Mouse (Mus musculus): ENCODE measurements at regions not wholly inside any gene's neighbourhood (a gene's known extent, or its start where the extent isn't known, plus 50 kb on each side); places are given as distances from the start of the nearest gene placed in this dataset.

DNA sequence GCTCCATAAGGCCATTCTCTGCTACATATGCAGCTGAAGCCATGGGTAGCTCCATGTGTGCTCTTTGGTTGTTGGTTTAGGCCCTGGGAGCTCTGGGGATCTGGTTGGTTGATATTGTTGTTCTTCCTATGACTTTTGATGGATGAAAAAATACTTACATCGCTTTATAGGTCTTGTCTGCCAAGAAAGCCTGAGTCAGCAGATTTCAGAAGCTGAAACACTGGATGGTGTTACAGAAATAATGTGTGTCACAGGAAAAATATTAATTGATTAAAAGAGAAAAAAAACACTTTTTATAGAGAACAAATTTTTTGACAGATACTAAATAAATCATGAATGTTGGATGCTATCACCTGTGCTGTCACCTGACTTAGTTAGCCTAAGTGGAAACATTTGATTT is 52.4 kb upstream of the Plxna2 start:
- no peak overlapping the region for H3K9ac ChIP-seq
- H3K27ac ChIP-seq: no peak overlapping the region
- ATAC-seq: no peak
- WGBS: 87% methylated on average over 1 of the region's 1 CpGs
- H3K4me1 ChIP-seq (replicated peaks): no peaks in the 10 kb centered on the region
- H3K36me3 ChIP-seq: no peaks in the 10 kb centered on the region
- H3K4me2 ChIP-seq (replicated peaks): no peak overlapping the region
- no peak overlapping the region for H3K4me3 ChIP-seq (replicated peaks)
- H3K9me3 ChIP-seq: no peaks in the 10 kb centered on the region
- no peaks in the 10 kb centered on the region for H3K27me3 ChIP-seq (replicated peaks)

DNA sequence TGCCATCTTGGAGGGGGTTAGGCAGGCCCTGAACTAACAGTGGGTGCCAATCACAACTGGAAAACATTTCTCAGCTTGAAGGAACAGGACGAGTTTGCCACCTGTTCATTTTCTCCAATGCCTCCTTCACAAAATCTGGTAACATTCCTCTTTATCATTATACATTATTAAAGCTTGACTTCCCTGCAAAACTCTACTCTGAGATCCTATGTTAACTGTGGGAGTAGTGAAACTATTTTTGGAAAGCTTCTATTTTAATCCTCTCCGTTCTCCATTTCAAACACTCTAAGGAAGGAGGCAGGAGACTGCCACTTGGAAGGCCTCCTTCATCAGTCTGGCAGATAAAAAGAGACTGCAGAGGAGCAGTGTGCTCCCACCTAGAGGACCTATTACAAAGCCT is 54.1 kb upstream of the Plxna2 start:
- Histone ChIP-seq H3K4me3 (replicated peaks) (no peak overlapping the region), H3K9me3 (no peaks in the 10 kb centered on the region), H3K9ac (no peak overlapping the region), H3K36me3 (no peaks in the 10 kb centered on the region), H3K4me2 (replicated peaks) (no peak overlapping the region), H3K27ac (no peak overlapping the region), H3K27me3 (replicated peaks) (no peaks in the 10 kb centered on the region), H3K4me1 (replicated peaks) (no peaks in the 10 kb centered on the region)
- 54% methylated on average over 2 of the region's 2 CpGs for WGBS
- ATAC-seq: no peak

DNA sequence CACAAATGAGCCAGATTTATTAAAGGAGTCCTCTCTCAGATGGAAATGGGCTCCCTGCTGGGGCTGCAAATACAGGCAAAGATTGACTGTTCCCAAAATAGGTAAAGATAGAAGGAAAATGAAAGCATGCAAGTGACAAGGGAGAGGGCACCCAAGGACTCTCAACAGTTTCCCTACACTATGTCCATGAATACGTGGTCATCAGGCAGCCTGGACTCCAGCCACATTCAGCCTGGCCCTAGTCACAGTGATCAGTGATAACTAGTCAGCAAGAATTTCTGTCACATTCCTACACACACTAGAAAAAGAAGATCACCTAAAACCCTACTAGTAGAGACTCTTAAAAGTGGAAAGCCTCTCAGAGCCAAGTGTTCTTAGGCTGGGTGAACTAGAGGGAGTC is 56.9 kb upstream of the Plxna2 start:
- no peak for ATAC-seq
- Histone ChIP-seq H3K9me3 (no peaks in the 10 kb centered on the region), H3K4me2 (replicated peaks) (no peak overlapping the region), H3K9ac (no peak overlapping the region), H3K4me1 (replicated peaks) (no peaks in the 10 kb centered on the region), H3K36me3 (no peaks in the 10 kb centered on the region), H3K4me3 (replicated peaks) (no peak overlapping the region), H3K27ac (no peak overlapping the region), H3K27me3 (replicated peaks) (no peaks in the 10 kb centered on the region)
- 74% methylated on average over 1 of the region's 1 CpGs for WGBS

- Histone ChIP-seq H3K36me3 (no peaks in the 10 kb centered on the region), H3K4me2 (replicated peaks) (no peak overlapping the region), H3K9ac (no peak overlapping the region), H3K4me1 (replicated peaks) (no peaks in the 10 kb centered on the region), H3K4me3 (replicated peaks) (no peak overlapping the region), H3K9me3 (no peaks in the 10 kb centered on the region), H3K27ac (no peak overlapping the region), H3K27me3 (replicated peaks) (no peaks in the 10 kb centered on the region)
- ATAC-seq: no peak
Measured at GRCm38 (mm10) chr1:194548661-194549060, 69.4 kb upstream of the Plxna2 start.

GRCm38 (mm10) chr1:194548243-194548642 is 69.8 kb upstream of the Plxna2 start:
- WGBS: 91% methylated on average over 1 of the region's 1 CpGs
- Histone ChIP-seq H3K9ac (no peak overlapping the region), H3K27ac (no peak overlapping the region), H3K9me3 (no peaks in the 10 kb centered on the region), H3K4me2 (replicated peaks) (no peak overlapping the region), H3K4me3 (replicated peaks) (no peak overlapping the region), H3K27me3 (replicated peaks) (no peaks in the 10 kb centered on the region), H3K36me3 (no peaks in the 10 kb centered on the region), H3K4me1 (replicated peaks) (no peaks in the 10 kb centered on the region)
- no peak for ATAC-seq

GRCm38 (mm10) chr1:194540923-194541322 is 77.1 kb upstream of the Plxna2 start:
- Histone ChIP-seq H3K4me3 (replicated peaks) (no peak overlapping the region), H3K36me3 (no peaks in the 10 kb centered on the region), H3K4me2 (replicated peaks) (no peak overlapping the region), H3K9me3 (no peaks in the 10 kb centered on the region), H3K27me3 (replicated peaks) (no peaks in the 10 kb centered on the region), H3K4me1 (replicated peaks) (no peaks in the 10 kb centered on the region), H3K9ac (no peak overlapping the region), H3K27ac (no peak overlapping the region)
- WGBS: 84% methylated on average over 2 of the region's 2 CpGs
- no peak for ATAC-seq

DNA sequence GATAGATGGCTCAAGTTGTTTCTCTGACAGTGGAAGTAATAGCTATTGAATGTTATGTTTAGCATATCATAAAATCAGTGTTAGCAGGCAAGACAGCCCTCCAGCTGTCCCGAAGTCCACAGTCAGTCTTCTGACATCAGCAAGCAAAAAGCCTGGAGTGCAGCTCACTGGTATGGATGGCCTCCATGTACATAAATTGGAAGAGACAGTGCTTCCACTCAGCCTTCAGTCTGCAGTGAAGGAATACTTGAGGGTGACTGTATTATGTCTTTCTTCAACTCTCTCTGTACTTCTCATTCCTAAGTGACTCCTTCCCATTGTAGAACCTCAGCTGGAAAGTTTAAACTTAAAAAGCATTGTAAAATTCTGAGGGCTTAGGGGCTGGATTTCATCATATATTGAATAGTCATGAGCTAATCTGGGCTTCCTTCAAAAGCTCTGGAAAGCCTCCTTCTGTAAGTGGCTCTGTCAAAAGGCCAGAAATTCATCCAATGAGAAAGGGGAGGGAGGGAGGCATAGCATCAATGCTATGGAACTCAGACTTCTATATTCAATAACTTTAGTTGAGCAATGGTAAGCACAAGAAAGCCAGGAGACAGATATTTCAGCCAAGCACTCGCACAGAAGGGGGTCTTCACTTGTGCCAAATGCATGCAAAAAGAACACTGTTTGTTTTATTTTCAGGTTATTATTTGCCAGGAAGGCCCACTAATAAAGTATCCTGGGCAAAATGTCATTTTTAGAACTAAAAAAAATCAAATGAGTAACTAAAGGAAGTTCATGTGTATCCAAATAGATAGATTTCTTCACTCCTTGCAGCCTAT is 90.5 kb upstream of the Plxna2 start:
- no peak overlapping the region for H3K4me3 ChIP-seq (replicated peaks)
- no peak overlapping the region for H3K9ac ChIP-seq
- peak; percentile 65 for ATAC-seq
- no peak overlapping the region for H3K27ac ChIP-seq
- H3K9me3 ChIP-seq: no peaks in the 10 kb centered on the region
- H3K36me3 ChIP-seq: no peaks in the 10 kb centered on the region
- no peak overlapping the region for H3K4me2 ChIP-seq (replicated peaks)
- no peaks in the 10 kb centered on the region for H3K4me1 ChIP-seq (replicated peaks)
- H3K27me3 ChIP-seq (replicated peaks): no peaks in the 10 kb centered on the region
- WGBS: 42% methylated on average over 2 of the region's 2 CpGs

GRCm38 (mm10) chr1:194524976-194525375 is 93.0 kb upstream of the Plxna2 start:
- no peak overlapping the region for H3K4me3 ChIP-seq (replicated peaks)
- no peaks in the 10 kb centered on the region for H3K9me3 ChIP-seq
- H3K36me3 ChIP-seq: no peaks in the 10 kb centered on the region
- no peak overlapping the region for H3K4me2 ChIP-seq (replicated peaks)
- WGBS: 97% methylated on average over 2 of the region's 2 CpGs
- no peak overlapping the region for H3K9ac ChIP-seq
- no peak for ATAC-seq
- H3K27me3 ChIP-seq (replicated peaks): no peaks in the 10 kb centered on the region
- no peak overlapping the region for H3K27ac ChIP-seq
- no peaks in the 10 kb centered on the region for H3K4me1 ChIP-seq (replicated peaks)

- H3K4me2 ChIP-seq (replicated peaks): no peak overlapping the region
- no peaks in the 10 kb centered on the region for H3K27me3 ChIP-seq (replicated peaks)
- H3K9me3 ChIP-seq: no peaks in the 10 kb centered on the region
- no peaks in the 10 kb centered on the region for H3K4me1 ChIP-seq (replicated peaks)
- no peak for ATAC-seq
- H3K36me3 ChIP-seq: no peaks in the 10 kb centered on the region
- no peak overlapping the region for H3K27ac ChIP-seq
- H3K4me3 ChIP-seq (replicated peaks): no peak overlapping the region
- H3K9ac ChIP-seq: no peak overlapping the region
- 62% methylated on average over 2 of the region's 2 CpGs for WGBS
Measured at GRCm38 (mm10) chr1:194521216-194521615, 96.8 kb upstream of the Plxna2 start.

DNA sequence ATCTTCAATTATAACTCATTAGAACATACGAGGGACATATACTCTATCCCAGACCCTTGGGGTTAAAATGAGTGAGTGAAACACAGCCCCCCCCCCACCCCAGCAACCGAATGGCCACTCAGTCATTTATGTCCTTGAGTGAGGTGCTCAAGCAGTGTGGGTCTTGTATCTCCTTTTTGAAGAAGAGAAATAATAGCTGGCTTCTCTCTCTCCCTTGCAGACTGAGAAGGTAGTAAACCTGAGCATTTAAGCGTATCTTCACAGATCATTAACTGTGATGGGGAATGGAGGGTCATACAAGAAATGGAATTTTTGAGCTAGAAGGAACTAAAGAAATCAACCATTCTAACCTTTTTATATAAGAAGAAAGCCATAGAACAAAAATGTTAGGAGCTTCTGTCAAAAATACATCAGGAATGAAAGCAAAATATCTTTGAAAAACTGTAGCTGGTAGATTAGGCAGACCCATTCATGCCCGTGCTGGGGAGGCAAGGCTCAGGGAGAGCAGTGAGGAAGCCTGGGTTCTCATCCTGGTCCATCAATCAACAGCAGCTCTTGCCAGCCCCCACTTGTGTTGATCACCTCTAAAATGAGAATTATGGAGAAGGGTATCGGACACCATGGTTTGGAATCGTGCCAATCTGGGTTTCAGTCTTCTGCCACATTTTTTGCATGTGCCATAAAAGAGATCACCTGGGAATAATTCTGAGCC is 98.4 kb upstream of the Plxna2 start:
- H3K27me3 ChIP-seq (replicated peaks): no peaks in the 10 kb centered on the region
- no peak overlapping the region for H3K27ac ChIP-seq
- H3K4me1 ChIP-seq (replicated peaks): no peaks in the 10 kb centered on the region
- WGBS: 81% methylated on average over 6 of the region's 6 CpGs
- no peaks in the 10 kb centered on the region for H3K9me3 ChIP-seq
- H3K9ac ChIP-seq: no peak overlapping the region
- no peak overlapping the region for H3K4me2 ChIP-seq (replicated peaks)
- ATAC-seq: no peak
- H3K4me3 ChIP-seq (replicated peaks): no peak overlapping the region
- H3K36me3 ChIP-seq: no peaks in the 10 kb centered on the region

DNA sequence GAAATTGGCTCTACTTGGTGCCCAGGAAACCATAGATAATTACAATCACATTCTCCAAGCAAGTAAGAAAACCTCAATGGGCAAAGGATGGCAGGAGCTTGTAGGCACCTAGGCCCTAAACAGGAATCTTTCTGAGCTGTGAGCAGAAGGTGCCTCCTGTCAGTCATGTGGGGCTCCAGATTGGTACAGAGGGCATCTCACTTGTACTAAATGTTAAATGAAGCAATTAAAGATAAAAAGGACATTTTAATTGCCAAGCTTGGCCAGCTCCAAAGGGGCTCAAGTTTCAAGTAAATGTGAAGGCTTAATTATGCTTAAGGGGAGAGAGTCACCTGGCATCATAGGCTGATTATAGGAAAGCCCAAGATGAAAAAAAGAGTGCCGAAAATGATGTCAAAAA is 101.9 kb upstream of the Plxna2 start:
- H3K27ac ChIP-seq: no peak overlapping the region
- no peak overlapping the region for H3K4me2 ChIP-seq (replicated peaks)
- 87% methylated on average over 1 of the region's 1 CpGs for WGBS
- no peak overlapping the region for H3K4me3 ChIP-seq (replicated peaks)
- H3K9ac ChIP-seq: no peak overlapping the region
- H3K4me1 ChIP-seq (replicated peaks): no peaks in the 10 kb centered on the region
- H3K36me3 ChIP-seq: no peaks in the 10 kb centered on the region
- no peaks in the 10 kb centered on the region for H3K9me3 ChIP-seq
- no peaks in the 10 kb centered on the region for H3K27me3 ChIP-seq (replicated peaks)
- no peak for ATAC-seq

- no peak overlapping the region for H3K4me2 ChIP-seq (replicated peaks)
- no peaks in the 10 kb centered on the region for H3K36me3 ChIP-seq
- no peaks in the 10 kb centered on the region for H3K4me1 ChIP-seq (replicated peaks)
- no peak overlapping the region for H3K9ac ChIP-seq
- no peaks in the 10 kb centered on the region for H3K9me3 ChIP-seq
- no peak overlapping the region for H3K27ac ChIP-seq
- no peaks in the 10 kb centered on the region for H3K27me3 ChIP-seq (replicated peaks)
- H3K4me3 ChIP-seq (replicated peaks): no peak overlapping the region
- no peak for ATAC-seq
- 58% methylated on average over 1 of the region's 1 CpGs for WGBS
Measured at GRCm38 (mm10) chr1:194508314-194508713, 109.7 kb upstream of the Plxna2 start.

- Histone ChIP-seq H3K4me1 (replicated peaks) (no peaks in the 10 kb centered on the region), H3K27me3 (replicated peaks) (no peaks in the 10 kb centered on the region), H3K4me2 (replicated peaks) (no peak overlapping the region), H3K36me3 (no peaks in the 10 kb centered on the region), H3K9ac (no peak overlapping the region), H3K9me3 (no peaks in the 10 kb centered on the region), H3K27ac (no peak overlapping the region), H3K4me3 (replicated peaks) (no peak overlapping the region)
- whole genome bisulfite sequencing: 52% methylated on average over 3 of the region's 3 CpGs
- no peak for ATAC-seq
Measured at GRCm38 (mm10) chr1:194505826-194506225, 112.2 kb upstream of the Plxna2 start.
